Mouse (Mus musculus) NIH3T3 (cell line): ENCODE results near the gene Suclg2.

Experiments
- DNase-seq: peaks from one replicate; pipeline ENCODE4 v3.0.0-alpha.2; 2012; ENCODE audit warnings: low read depth

The Suclg2 gene

GRCm38 (mm10) chr6:95469521-95469920, 249.1 kb downstream of the Suclg2 start:
- no peak for DNase-seq

GRCm38 (mm10) chr6:95465322-95465721, 253.3 kb downstream of the Suclg2 start:
- DNase-seq = no peak

- no peak for DNase-seq
Observed at GRCm38 (mm10) chr6:95459372-95459771, 259.2 kb downstream of the Suclg2 start.

DNA sequence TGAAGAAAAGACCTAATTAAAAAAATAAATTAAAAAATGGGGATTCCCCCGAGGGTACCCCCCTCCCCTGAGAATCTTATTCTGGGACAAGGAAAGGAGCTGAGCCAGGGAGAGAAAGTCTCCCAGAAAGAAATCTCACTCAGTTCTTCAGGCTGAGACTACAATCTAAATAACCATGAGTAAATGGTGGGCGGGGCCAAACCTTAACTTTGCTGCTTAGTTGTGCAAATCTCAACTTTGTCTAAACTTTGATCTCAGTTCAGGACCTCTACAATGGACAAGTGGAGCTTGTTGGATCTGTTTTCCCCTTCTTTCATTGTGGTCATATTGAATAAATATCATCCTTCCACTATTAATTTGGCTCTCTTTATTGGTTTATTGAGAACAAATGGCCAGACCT, 272.4 kb downstream of the Suclg2 start:
- no peak for DNase-seq

DNA sequence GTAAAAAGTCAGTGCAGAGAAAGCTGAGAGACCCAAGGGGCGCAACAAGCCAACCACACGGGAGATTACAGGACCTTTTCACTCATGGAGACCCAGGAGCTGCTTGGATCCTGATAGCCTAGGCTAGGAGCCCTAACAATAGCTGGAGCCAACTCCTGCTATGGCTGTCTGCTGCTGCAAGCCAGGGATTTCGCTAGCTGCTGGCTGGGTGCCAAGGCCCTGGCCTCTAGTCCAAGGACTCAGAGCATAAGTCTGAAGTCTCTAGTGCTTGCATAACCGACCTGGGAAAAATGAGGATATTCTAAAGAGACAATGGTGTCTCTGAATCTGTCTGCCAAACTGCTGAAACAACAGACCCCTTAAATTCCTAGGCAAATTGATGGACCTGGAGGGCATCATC, 273.6 kb downstream of the Suclg2 start:
- DNase-seq = peak; percentile 62
